In the genomic region with DNA sequence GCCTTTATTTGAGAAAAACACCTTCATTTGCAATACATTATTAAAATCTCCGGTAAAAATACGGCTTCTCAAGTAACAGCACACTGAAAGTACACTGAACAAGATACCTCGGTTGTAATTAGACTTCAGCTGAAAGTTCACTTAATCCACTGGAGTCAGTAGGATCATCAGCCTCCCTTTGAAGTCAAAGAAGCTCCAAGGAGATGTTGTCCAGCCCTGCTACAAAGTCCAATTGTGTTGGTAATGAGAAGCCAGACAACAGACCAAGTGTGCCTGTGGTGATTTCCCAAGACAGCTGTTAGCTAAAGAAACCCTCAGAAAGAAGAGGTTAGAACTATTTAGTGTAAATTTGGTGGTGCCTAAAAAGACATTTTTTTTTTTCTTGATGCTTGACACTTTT, we compare ENCODE assay signal across 17 mouse cellular contexts.
DNase-seq lines count a peak whose midpoint lies in the region; ATAC-seq and TF ChIP-seq lines count a peak whose summit lies in the region.
"Had no signal": no experiment of that assay in that cellular context is flagged by ENCODE, and none has a peak within 500 bp of the region (broad histone marks: within the 10 kb centered on the region; RNA-seq: fewer than 3 reads in every experiment).

No protein-coding gene starts in this region.

- no peak overlapping the region for H3K9ac ChIP-seq in heart, postnatal 0 days (replicated peaks; ENCODE audit: low read depth, low read length)
- no peak overlapping the region for H3K9ac ChIP-seq in heart, embryonic 11.5 days (ENCODE audit: low read depth, low read length)
- no peak overlapping the region for H3K9ac ChIP-seq in ES-E14 (ENCODE audit: insufficient read depth, low read depth, low read length, poor library complexity, severe bottlenecking)
- H3K9ac ChIP-seq in intestine, postnatal 0 days (ENCODE audit: low read depth, low read length): no peak overlapping the region
- no peak overlapping the region for H3K9ac ChIP-seq in kidney, postnatal 0 days (ENCODE audit: low read depth, low read length)
- H3K9ac ChIP-seq: heart, embryonic 13.5 days; hindbrain, embryonic 15.5 days had no signal

- peaks cover 51% of the 10 kb centered on the region for H3K36me3 ChIP-seq in heart, postnatal 0 days (replicated peaks; ENCODE audit: control insufficient read depth, insufficient read depth, low read length)
- peaks cover 3% of the 10 kb centered on the region; the same call in 1 of the 2 replicates for H3K36me3 ChIP-seq in heart, embryonic 11.5 days (ENCODE audit: control insufficient read depth, insufficient read depth, low read length)
- no peaks in the 10 kb centered on the region for H3K36me3 ChIP-seq in ES-E14 (ENCODE audit: control insufficient read depth, insufficient read depth, low read length, poor library complexity, severe bottlenecking)
- no peaks in the 10 kb centered on the region for H3K36me3 ChIP-seq in intestine, postnatal 0 days (ENCODE audit: control insufficient read depth, insufficient read depth)
- H3K36me3 ChIP-seq in kidney, postnatal 0 days (ENCODE audit: insufficient read depth, low read length): no peaks in the 10 kb centered on the region
- H3K36me3 ChIP-seq in limb, embryonic 10.5 days: no peaks in the 10 kb centered on the region
- H3K36me3 ChIP-seq: hindbrain, embryonic 15.5 days; midbrain, embryonic 10.5 days had no signal

- whole genome bisulfite sequencing in heart, postnatal 0 days: 86% methylated on average over 3 of the region's 3 CpGs
- WGBS in heart, embryonic 11.5 days (ENCODE audit: insufficient replicate concordance): 85% methylated on average over 3 of the region's 3 CpGs
- WGBS in intestine, postnatal 0 days: 34% methylated on average over 3 of the region's 3 CpGs
- 34% methylated on average over 3 of the region's 3 CpGs for WGBS in kidney, postnatal 0 days
- 66% methylated on average over 3 of the region's 3 CpGs for WGBS in limb, embryonic 10.5 days

- H3K4me2 ChIP-seq in heart, postnatal 0 days (ENCODE audit: low read depth, low read length): no peak overlapping the region
- no peak overlapping the region for H3K4me2 ChIP-seq in heart, embryonic 11.5 days
- H3K4me2 ChIP-seq in intestine, postnatal 0 days (replicated peaks; ENCODE audit: low read depth): no peak overlapping the region
- no peak overlapping the region for H3K4me2 ChIP-seq in kidney, postnatal 0 days (ENCODE audit: low read length)
- H3K4me2 ChIP-seq: heart, embryonic 13.5 days; hindbrain, embryonic 15.5 days had no signal

- no peak for ATAC-seq in heart, postnatal 0 days (ENCODE audit: insufficient read depth, low read depth)
- no peak for ATAC-seq in heart, embryonic 11.5 days (replicated peaks; ENCODE audit: insufficient number of reproducible peaks, low FRiP score, low TSS enrichment)
- peak; percentile 84 for ATAC-seq in intestine, postnatal 0 days
- peak; percentile 78; the same call in 1 of the 2 replicates for ATAC-seq in kidney, postnatal 0 days (replicated peaks; ENCODE audit: low FRiP score, low read depth)
- ATAC-seq: forebrain, embryonic 14.5 days had no signal

- no peaks in the 10 kb centered on the region for H3K27me3 ChIP-seq in heart, postnatal 0 days (ENCODE audit: control insufficient read depth, insufficient read depth, low read length)
- no peaks in the 10 kb centered on the region for H3K27me3 ChIP-seq in heart, embryonic 11.5 days (ENCODE audit: control insufficient read depth, insufficient read depth, low read length)
- no peaks in the 10 kb centered on the region for H3K27me3 ChIP-seq in intestine, postnatal 0 days (replicated peaks; ENCODE audit: control insufficient read depth, insufficient read depth, low read length)
- H3K27me3 ChIP-seq in kidney, postnatal 0 days (ENCODE audit: insufficient read depth, low read length): no peaks in the 10 kb centered on the region
- no peaks in the 10 kb centered on the region for H3K27me3 ChIP-seq in limb, embryonic 10.5 days (ENCODE audit: low read depth, poor library complexity, severe bottlenecking)
- H3K27me3 ChIP-seq: CH12.LX; heart, embryonic 13.5 days; hindbrain, embryonic 15.5 days had no signal

- in situ Hi-C loops in ES-E14 (cut with MboI; ENCODE audit: low sequenced_read_pairs in 2 of 2, unreplicated experiment in 2 of 2): no loop called here

- DNase-seq in heart, postnatal 0 days (ENCODE audit: low spot score): no peak
- peak; percentile 17 for DNase-seq in ES-E14 (ENCODE audit: low read depth, low spot score)
- DNase-seq in kidney, postnatal 0 days (ENCODE audit: low spot score): no peak
- DNase-seq in limb, embryonic 10.5 days (ENCODE audit: low spot score): no peak
- DNase-seq in left cerebral cortex, postnatal 10 days (ENCODE audit: extremely low spot score in 1 of 2, low spot score in 2 of 2): no peak
- DNase-seq in gastrocnemius, adult 18-20 months (ENCODE audit: low spot score): no peak
- DNase-seq: adrenal gland, adult 2 months; cerebellum, adult 9-10 months; heart, postnatal 4 days had no signal

- TF ChIP-seq CTCF in heart, postnatal 0 days (IDR thresholded peaks at IDR 0.05; ENCODE audit: low read depth): no peak
- no peak for TF ChIP-seq CTCF in intestine, postnatal 0 days (IDR thresholded peaks at IDR 0.05; ENCODE audit: low read depth)
- no peak for TF ChIP-seq CTCF in kidney, postnatal 0 days (IDR thresholded peaks at IDR 0.05; ENCODE audit: low read depth)

- no peaks in the 10 kb centered on the region for H3K9me3 ChIP-seq in heart, postnatal 0 days (replicated peaks; ENCODE audit: control insufficient read depth, low read length)
- no peaks in the 10 kb centered on the region for H3K9me3 ChIP-seq in heart, embryonic 11.5 days (replicated peaks; ENCODE audit: control insufficient read depth, low read length)
- no peaks in the 10 kb centered on the region for H3K9me3 ChIP-seq in ES-E14 (ENCODE audit: control insufficient read depth, insufficient read depth, low read depth, low read length)
- H3K9me3 ChIP-seq in intestine, postnatal 0 days (ENCODE audit: control insufficient read depth): no peaks in the 10 kb centered on the region
- no peaks in the 10 kb centered on the region for H3K9me3 ChIP-seq in kidney, postnatal 0 days (replicated peaks; ENCODE audit: low read length)
- no peaks in the 10 kb centered on the region for H3K9me3 ChIP-seq in limb, embryonic 10.5 days (replicated peaks)
- H3K9me3 ChIP-seq: heart, embryonic 13.5 days; hindbrain, embryonic 15.5 days; midbrain, embryonic 10.5 days had no signal

- no peak for TF ChIP-seq EP300 in heart, postnatal 0 days (IDR thresholded peaks at IDR 0.05; ENCODE audit: low read depth)

- intact Hi-C loops in left cerebral cortex, postnatal 10 days (cut with DNase I): no loop called here

- no peak overlapping the region for H3K4me3 ChIP-seq in heart, postnatal 0 days (ENCODE audit: low read depth, low read length)
- no peak overlapping the region for H3K4me3 ChIP-seq in heart, embryonic 11.5 days (ENCODE audit: low read depth, low read length)
- H3K4me3 ChIP-seq in ES-E14 (ENCODE audit: insufficient read depth in 1 of 2, low read depth in 1 of 2, low read length in 2 of 2, poor library complexity in 1 of 2, severe bottlenecking in 1 of 2): no peak overlapping the region
- no peak overlapping the region for H3K4me3 ChIP-seq in intestine, postnatal 0 days (ENCODE audit: low read depth, low read length)
- H3K4me3 ChIP-seq in kidney, postnatal 0 days (replicated peaks; ENCODE audit: low read depth, low read length): no peak overlapping the region
- no peak overlapping the region for H3K4me3 ChIP-seq in limb, embryonic 10.5 days
- H3K4me3 ChIP-seq: erythroblast, embryonic 14.5 days; heart, embryonic 13.5 days; hindbrain, embryonic 15.5 days; midbrain, embryonic 10.5 days had no signal

- H3K4me1 ChIP-seq in heart, postnatal 0 days (ENCODE audit: control insufficient read depth, insufficient read depth): peaks cover 17% of the 10 kb centered on the region; the same call in 1 of the 2 replicates
- H3K4me1 ChIP-seq in heart, embryonic 11.5 days (ENCODE audit: control insufficient read depth, insufficient read depth, low read length): no peaks in the 10 kb centered on the region
- H3K4me1 ChIP-seq in ES-E14 (ENCODE audit: control insufficient read depth in 2 of 2, insufficient read depth in 2 of 2, low read length in 2 of 2, poor library complexity in 1 of 2): peaks cover 0 to 3% of the 10 kb centered on the region in 2 experiments; a peak in 1 of 4 replicates
- peaks cover 3% of the 10 kb centered on the region; the same call in 1 of the 2 replicates for H3K4me1 ChIP-seq in intestine, postnatal 0 days (replicated peaks; ENCODE audit: control insufficient read depth, insufficient read depth, low read length)
- H3K4me1 ChIP-seq in kidney, postnatal 0 days (replicated peaks; ENCODE audit: insufficient read depth, low read length): no peaks in the 10 kb centered on the region
- peaks cover 9% of the 10 kb centered on the region; the same call in 1 of the 2 replicates for H3K4me1 ChIP-seq in limb, embryonic 10.5 days
- H3K4me1 ChIP-seq: hindbrain, embryonic 15.5 days had no signal

- 0 out of 2 replicates have a peak overlapping the region, but pooled peaks have one; percentile 11 for H3K27ac ChIP-seq in heart, postnatal 0 days (ENCODE audit: low read depth)
- H3K27ac ChIP-seq in heart, embryonic 11.5 days (ENCODE audit: low read depth, low read length): no peak overlapping the region
- H3K27ac ChIP-seq in ES-E14 (ENCODE audit: insufficient read depth, low read depth, low read length, poor library complexity, severe bottlenecking): no peak overlapping the region
- peak overlapping the region; percentile 70 for H3K27ac ChIP-seq in intestine, postnatal 0 days (ENCODE audit: low read depth, low read length)
- peak overlapping the region; percentile 47; the same call in 1 of the 2 replicates for H3K27ac ChIP-seq in kidney, postnatal 0 days
- no peak overlapping the region for H3K27ac ChIP-seq in limb, embryonic 10.5 days
- H3K27ac ChIP-seq: hindbrain, embryonic 15.5 days; midbrain, embryonic 10.5 days had no signal

TF ChIP-seq in ES-E14, 5 proteins besides CTCF, POLR2A, EP300 and RAD21:
- TF ChIP-seq CHD2 (IDR thresholded peaks at IDR 0.05; ENCODE audit: low read depth, low read length) (no peak), HCFC1 (IDR thresholded peaks at IDR 0.05; ENCODE audit: borderline replicate concordance, insufficient read depth, low read length) (no peak), ZNF384 (IDR thresholded peaks at IDR 0.05; ENCODE audit: low read depth, low read length) (no peak), MAFK (IDR thresholded peaks at IDR 0.05; ENCODE audit: insufficient read depth, low read depth, low read length) (no peak), ZC3H11A (IDR thresholded peaks at IDR 0.05; ENCODE audit: borderline replicate concordance, low read depth, low read length) (no peak)

Comparison
In these comparisons a context has a peak if more than half of its experiments do, and no peak if none do; other contexts are left out.
1. H3K27ac ChIP-seq: peak in heart, postnatal 0 days (single experiment), intestine, postnatal 0 days (single experiment) and kidney, postnatal 0 days (single experiment); none in heart, embryonic 11.5 days (single experiment), ES-E14 (single experiment) and limb, embryonic 10.5 days (single experiment).
2. ATAC-seq: peak in intestine, postnatal 0 days (single experiment) and kidney, postnatal 0 days (single experiment); none in heart, postnatal 0 days (single experiment) and heart, embryonic 11.5 days (single experiment).